Mouse (Mus musculus): ENCODE data around the gene Gpam.

Gene Gpam

DNA sequence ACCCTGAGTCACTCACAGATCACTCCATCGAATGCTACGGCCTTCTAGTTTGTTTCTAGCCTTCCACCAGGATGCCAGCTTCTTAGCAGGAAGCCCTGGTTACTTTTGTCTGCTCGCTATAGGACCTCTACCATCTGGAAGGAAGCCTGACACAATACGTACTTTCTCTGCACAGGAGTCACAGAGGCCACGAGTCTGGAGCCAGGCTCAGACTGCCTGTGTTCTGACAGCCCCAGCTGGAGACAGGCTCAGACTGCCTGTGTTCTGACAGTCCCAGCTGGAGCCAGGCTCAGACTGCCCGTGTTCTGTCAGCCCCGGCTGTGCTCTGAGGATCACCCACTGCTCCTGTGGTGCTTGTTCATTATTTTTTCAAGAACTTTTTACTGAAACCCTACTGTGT is 10.8 kb upstream of the Gpam start:
- DNase-seq, result no peak

DNA sequence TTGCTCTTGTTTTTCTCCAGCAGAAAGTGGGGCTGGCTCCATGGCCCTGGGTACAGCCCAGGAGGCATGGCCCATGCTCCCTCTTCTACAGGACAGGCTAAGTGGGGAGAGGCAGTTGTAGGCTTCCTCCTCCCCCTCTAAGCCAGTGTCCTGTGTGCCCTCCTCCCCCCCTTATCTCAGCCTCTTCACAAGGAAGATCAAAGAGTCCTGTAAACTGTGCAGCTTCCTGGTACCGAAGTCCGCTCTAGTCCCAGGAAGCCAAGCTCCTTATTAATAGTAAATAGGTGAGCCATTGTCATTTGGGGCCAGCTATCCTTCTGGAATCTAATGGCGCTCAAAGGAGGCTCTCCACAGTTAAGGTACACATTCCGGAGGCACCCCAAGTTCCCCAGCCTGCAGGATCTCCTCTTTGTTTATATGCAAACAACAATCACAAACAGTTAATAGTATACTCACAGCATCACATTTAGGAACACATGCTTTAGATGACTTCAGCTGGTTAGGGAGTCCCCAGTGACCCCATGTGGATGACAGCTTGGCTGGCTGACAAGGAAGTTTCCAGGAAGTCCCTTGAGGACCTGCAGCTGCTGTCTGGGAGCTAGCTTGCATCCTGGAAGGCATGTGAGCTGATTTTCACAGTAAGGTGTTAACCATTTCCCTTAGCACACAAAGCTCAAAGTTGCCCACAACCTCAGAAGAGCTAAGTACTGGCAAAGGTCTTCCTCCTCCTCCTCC is 9.8 kb upstream of the Gpam start:
- DNase-seq, result peak; percentile 61

DNA sequence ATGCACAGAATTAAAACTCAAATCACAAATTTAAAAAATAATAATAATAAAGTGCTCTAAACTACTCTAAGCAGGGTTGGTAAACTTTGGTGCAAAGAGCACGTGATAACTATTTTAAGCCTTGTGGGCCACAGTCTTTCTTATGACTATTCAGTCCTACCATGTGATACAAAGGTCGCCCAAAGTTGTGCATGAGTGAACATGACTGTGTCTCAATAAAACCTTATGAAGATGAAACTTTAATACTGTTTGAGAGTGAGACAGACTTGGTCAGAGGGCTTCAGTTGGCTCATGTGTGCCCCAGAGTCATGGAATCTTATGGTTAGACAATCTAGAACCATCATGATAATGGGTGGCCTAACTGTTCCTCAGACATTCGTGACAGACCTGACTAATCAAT is 8.9 kb upstream of the Gpam start:
- no peak for DNase-seq

DNA sequence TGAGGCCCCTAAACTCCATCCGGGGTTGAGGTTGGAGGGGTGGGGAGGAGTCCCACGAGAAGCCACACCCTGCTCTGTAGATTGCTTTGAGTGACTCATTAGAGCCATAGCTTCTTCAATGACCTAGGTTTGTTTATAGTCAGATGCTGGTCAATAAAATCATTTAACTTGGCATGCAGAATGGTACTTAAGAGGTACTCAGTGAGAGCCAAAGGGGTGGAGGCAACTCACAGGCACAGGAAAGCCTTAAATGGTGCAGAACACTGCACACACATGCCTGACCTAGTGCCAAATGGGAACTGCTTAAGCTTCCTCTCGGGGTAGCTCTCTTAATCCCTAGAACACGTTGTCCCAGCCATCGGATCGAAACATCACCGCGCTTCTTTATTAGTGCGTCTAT is 7.5 kb upstream of the Gpam start:
- peak; percentile 72 for DNase-seq

DNA sequence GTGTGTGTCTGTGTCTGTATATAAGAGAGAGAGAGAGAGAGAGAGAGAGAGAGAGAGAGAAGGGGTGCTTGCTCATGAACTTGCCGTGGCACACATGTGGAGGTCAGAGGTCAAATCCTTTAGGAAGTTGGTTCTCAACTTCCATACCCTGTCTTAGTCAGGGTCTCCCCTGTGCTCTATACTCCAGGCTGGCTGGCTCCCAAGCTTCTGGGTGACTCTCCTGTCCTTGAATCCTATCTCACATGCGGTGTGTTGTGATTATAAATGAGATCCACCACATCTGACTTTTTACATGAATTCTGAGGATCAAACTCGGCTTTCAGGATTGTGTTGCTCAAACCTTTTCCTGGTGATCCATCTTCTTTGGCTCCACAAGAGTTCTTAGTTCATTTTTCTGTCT is 5.4 kb upstream of the Gpam start:
- no peak for DNase-seq

DNA sequence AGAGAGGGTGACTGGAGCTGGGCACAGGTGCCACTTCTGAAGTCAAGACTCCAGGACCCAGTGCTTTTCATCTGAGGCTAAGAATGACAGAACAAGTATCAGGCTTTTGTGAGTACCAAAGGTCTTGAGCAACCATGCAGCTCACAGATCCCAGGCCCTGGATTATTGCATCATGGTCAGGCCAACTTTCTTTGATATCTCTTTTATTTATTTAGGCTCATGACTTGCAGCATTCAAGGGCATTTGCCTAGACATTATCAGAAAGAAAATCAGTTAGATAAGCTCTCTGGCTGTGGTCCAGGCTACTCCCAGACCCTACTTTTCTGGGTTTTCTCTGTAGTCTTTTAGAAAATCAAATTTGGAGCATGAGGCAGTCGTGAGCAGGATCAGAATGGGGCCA is 4.7 kb upstream of the Gpam start:
- peak; percentile 37 for DNase-seq

DNA sequence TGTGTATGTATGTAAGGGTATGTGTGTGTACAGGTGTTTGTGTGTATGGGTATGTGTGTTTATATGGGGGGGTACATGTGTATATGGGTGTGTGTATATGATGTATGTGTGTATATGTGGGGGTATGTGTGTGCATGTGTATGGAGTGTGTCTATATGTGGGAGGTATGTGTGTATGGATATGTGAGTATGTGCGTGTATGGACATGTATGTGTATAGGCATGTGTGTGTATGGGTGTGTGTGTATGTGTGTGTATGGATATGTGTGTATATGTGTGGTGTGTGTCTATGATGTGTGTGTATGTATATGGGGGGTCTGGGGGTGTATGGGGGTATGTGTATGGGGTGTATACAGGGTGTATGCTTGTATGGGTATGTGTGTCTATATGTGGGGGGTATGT is 1.4 kb upstream of the Gpam start:
- DNase-seq, result no peak

DNA sequence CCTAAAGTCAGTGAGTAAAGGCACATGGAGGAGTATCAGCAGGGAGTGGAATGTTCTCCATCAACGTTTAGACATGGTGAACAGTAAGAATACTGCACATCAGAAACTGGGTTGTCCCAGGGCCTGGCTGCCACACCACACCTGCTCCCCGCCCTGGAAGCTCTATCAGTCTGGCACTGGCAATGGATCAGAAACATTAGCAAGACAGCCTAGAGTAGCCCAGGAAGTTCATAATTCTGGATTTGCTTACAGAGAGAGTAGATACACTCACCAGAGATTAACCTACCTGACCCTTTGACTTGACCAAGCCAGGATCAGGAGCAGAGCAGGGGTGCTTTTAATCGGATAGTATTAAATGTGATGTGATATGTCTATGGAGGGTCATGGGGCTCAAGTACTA is 1.6 kb downstream of the Gpam start:
- no peak for DNase-seq

DNA sequence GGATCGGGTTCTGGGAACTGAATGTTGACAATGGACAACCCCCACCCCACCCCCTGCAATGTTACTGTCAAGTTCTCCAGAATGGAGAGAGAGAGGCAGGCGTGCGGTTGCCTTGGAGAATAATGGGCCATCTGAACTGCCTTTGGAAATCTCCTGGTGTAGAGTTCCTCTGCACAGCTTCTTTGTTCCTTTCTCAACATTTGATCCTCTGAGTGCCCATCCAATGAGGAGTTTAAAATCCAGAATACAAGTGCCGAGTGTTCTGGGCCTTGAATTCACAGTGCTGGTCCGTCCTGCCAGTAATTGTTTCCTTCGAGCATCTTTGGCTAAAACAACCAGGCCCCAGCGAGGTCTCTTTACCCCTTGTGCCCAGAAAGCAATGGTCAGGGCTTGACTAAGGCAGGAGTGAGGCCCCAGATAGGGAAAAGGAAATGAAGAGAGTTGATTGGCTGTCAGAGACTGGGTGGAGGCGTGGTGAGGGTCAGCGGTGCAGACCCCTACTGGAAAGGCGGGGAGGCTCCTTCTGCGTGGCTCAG is 4.0 kb downstream of the Gpam start:
- DNase-seq, result no peak

DNA sequence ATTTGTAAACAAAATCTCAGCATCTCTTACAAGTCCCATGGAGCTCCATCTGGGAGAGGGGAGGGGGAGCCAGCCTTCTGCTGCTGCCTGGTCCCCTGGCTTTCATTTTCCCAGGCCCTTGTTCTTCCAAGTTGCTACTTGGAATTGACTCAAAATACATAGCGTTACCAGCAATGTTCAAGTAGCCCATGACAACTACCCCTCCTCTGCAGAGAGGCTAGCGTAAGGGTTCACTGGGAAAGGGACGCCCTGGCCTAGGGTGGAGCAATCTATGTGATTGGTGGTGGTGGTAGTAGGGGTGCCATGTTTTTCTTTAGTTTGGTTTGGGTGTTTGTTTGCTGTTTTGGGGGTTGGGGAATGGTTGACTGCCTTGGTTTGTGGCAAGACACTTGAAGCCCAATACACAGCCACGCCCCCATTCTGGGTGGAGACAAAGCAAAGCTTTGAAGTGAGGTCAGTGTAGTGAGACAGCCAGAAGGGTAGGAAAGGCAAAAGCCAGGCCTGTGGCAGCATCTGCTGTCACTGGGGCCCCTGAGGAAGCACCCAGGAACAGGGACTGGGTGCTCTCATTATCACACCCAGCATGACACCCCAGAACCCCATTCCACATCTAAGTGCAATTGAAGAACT is 4.6 kb downstream of the Gpam start:
- DNase-seq, result peak; percentile 84

DNA sequence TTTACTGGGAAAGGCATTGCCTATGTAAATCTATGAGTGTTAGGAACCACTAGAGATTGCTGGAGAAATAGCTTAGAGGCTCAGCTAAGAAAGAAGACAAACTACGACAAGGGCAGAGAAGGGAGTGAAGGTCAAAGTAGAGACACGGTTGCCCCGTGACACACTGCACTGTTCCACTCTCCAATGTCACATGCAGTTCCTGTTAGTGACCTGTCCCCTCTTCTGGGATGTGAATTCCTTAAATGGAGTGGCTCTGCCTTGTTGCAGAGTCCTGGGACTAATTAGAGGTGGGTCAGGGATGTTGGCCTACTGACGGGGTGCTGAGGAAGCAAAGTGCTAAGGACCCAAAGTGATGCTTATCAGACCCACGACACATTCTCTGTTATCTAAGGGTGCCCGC is 5.2 kb downstream of the Gpam start:
- DNase-seq, result no peak

DNA sequence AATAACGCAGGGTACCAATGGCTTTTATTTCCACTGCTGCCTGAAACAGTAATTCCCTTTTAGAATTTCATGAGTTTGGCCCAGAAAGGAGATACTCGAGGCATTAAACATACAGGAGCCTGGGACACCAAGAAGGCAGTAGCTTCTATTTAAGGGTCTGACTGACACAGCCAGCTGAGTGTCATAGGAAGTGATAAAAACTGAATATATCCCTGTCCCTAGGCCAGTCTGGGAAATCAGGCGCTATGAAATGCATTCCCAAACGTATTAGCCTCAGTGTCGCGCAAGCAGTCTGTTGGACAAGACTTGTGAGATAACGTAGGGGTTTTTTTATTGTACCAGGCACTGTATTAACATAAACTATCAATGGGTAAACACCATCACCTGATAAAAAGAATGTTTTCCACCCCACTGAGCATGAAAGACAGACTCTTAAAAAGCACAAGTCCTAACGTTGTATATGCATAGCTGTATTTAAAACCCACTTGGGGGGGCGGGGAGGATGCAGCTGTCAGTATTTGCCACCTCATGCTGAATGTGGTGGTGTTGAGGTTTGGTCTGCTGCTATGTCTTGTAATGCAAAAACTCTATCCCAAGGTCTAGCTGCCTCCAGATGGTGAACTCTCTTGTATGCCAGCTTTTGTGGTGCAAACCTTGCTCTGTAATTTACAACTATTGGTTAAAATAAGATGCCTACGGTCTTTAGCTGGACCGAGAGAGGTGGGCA is 6.4 kb downstream of the Gpam start:
- no peak for DNase-seq

DNA sequence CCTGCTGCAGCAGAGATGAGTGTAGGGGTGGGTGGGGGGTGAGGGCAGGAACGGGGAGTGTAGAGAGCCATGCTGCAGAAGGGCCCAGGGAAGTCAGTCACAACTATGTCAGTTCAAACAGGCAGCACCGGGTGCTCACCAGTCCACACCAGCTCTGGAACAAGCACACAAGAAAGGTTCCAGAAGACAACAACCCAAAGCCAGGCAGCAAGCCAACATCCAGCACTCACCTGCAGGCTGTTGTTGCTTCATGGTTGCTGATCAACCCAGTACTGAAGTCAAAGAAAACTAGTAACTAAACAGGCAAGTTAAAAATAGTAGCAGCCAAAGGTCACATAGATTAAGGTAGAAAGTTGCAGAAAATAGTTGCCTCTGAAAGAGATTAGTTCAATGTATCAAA is 7.5 kb downstream of the Gpam start:
- peak; percentile 60 for DNase-seq

DNA sequence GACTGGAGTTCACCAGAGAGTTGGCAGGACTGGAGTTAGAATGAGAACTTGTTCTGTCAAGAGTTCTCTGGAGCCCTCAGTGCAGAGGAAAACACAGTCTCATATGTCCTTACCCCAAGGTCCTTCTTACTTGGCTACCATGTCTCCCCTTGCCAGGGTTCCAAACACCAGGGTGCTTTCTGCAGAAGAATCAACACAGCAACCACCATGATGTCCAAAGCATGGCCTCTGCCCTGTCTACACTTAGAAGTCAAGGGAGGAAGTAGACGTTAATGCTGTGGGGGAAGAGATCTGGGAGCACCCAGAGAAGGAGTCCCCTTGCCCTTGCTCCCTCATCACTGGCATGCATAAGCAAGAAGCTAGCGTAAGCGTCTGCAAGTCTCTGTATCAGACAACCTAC is 9.0 kb downstream of the Gpam start:
- DNase-seq, result no peak

DNA sequence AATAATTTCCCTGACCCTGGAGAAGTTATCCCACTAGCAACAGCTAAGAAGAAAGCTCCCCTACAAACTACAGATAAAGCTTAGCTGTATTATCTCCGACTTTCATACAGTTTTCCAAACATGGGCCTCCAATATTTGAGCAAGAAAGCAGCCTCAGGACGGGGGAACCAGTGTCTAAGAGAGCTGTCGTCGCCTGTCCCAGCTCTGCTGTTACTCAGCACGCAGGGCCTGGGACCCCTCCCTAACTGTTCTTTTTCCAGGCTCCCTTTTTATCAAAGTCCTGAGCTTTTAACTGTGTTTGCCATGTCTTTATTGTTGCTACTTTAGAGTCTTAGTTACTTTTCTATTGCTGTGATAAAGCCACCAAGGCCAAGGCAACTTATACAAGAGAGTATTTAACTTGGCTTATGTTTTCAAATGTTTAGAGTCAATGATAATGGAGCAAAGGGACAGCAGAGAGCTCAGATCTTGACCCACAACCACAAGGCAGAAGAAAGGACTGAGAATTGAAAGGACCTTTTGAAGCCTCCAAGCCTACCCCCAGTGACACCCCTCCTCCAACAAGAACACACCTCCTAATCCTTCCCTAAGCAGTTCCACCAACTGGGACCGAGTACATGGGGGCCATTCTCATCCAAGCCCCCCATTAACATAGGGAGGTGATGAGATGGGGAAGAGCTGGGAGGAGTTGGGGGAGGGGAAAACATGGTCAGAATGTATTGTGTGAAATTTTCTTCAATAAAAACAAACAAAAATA is 9.8 kb downstream of the Gpam start:
- no peak for DNase-seq

DNA sequence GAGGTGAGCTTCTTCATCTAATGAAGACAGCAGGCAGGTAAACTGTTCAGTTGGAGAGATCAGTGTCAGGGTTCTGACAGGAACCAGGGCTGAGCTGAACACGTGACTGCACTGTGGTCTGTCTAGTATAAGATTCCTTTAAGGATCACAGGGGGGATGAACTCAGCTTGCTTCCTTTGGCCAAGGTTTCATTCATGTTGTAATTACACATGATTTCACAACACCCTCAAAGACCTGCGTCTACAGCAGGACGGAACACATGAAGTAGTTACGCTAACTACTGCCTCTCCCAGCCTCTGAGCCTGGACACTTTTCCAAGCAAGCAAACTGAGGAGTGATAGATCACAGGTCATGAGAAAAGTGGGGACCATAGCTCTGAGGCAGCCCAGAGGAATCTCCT is 11.5 kb downstream of the Gpam start:
- peak; percentile 73 for DNase-seq

DNA sequence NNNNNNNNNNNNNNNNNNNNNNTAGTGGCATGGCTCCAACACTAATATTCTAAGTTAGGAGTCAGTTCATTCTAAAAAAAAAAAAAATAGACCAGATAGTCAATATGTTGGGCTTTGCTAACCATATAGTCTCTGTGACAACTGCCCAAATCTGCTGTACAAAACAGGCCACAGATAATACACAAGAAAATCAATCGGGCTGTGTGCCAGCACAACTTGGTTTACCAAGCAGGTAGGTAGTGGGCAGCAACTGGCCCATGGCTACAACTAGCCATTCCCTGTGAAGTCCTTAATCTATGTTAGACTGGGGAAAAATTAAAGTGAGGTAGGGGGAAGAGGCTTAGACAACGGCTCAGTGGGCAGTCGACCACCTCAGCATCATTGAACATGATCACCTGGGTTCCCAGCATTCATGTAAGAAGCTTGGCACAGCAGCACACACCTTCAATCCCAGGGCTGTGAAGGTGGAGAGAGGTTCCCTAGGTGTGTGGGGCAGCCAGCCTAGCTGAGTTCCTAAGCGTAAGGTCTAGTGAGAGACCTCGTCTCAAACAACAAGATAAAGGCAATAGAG is 12.1 kb downstream of the Gpam start:
- no peak for DNase-seq

DNA sequence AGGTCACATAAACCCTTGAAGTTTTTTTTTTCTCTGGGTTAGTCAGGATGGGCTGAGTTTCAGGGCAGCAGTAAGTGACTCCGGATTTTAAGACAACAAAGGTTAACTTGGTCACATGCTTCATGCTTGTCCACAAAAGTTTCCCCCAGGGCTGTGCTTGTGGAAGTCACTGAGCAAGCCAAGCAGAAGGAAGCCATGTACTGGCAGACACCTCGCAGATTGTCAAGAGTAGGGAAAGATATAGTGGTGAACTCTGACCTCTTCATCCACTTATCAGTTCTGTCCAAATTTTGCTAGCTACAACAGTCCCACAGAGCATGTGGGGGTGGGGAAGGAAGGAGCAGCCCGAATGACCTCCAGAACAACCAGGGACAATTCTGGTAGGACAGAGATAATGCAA is 19.1 kb downstream of the Gpam start:
- no peak for DNase-seq

DNA sequence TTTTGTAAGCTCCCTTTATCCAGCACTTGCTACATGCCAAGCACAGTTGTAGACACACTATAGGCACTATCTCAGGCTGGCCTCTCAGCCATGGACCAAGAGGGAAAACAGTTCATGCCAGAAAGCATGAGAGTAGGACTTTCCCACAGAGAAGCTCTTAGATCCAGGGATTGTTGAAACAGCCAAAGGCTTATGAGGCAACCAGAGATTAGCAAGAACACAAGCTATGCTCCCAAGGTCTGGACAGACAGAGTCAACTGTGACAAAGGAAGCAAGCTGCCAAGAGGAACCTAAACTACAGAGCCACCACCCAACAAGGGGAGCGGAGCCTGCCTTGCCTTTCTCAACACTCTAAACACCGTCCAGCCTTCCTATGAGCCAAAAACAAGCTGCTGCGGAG is 21.1 kb downstream of the Gpam start:
- DNase-seq, result no peak

DNA sequence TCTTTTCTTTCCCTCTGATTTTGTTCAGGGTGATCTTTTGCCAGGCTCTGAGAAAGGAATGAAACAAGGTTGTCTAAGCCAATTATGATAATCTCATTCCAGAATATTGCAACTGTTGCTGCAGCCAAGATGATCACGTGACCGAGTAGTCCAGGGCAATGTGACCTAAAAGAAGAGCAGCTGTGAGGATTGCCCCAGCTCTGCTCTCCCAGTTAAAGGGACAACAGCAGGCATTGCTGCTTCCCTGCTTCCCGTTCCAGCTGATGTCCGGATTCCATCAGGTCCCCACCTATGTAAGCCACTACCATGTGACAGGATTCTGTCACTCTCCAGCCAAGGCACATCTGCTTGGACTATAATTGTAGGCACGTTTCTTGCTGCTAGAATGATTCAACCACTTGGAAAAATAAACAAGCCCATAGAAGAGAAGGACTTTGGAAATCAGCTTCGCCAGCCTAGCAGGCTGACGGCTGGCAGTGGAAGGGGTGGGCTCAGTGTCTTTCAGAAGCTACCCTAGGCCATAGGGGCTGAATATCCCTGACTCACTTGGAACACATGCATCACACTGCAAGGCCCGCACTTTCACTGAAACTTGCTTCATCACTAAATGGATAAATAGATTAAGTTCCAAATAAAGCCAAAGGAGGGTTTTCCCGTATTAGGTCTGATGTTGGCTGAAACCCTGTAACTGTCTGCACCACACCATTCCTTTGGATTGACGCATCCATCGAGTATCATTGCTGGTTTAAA is 23.8 kb downstream of the Gpam start:
- peak; percentile 81 for DNase-seq

DNA sequence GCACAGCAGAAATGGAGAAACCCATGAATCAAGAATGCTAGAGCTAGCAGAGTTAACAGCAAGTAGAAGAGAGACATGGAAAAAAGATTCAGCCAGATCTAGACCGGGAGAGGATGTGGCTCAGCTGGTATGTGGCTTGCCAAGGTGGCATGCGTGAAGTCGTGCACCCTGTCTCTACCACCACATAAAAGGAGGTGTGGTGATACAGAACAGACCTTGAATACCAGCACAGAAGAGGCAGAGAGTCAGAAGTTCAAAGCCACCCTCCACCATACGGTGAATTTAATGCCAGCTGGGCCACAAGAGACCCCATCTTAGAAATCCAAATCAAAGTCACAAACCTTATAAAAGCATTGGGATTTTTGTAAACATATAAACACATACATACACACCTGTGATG is 25.4 kb downstream of the Gpam start:
- DNase-seq, result no peak
